Mouse (Mus musculus): ENCODE measurements at regions not wholly inside any gene's neighbourhood (a gene's known extent, or its start where the extent isn't known, plus 50 kb on each side); places are given as distances from the start of the nearest gene placed in this dataset.
A peak's percentile ranks its signal among the peaks of the same experiment; 100 is the strongest.
"Not testable (repeated sequence)": the region's sequence is repeated elsewhere in the genome, so short reads cannot be mapped to it uniquely, and the experiment has no call there.

DNA sequence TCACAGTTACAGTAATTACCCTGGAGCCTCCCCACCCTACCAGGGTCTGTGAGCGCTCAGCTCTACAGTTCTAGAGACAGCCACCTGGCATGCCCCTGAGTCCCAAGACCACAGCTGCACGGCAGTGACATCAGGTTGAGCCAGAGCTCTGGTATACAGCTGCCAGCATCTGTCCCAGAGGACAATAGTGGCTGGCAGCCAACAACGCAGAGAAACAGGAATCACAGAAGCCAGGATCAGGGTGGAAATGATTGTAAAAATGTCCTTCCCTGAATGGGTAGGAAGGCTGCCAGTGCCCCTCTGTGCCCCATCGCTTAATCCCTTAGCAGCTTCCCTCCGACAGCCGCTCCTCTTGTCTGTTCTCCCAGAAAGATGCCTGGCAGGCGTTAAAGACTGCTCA lies 165.3 kb upstream of the Trpc7 start:
- Histone ChIP-seq H3K36me3 (replicated peaks; ENCODE audit: control insufficient read depth, insufficient read depth, low read depth, low read length) (no peaks in the 10 kb centered on the region), H3K27ac (replicated peaks; ENCODE audit: low read depth, low read length) (no peak overlapping the region; the same call in 1 of the 2 replicates), H3K27me3 (ENCODE audit: control insufficient read depth, insufficient read depth, low read length) (no peaks in the 10 kb centered on the region), H3K9me3 (replicated peaks; ENCODE audit: control insufficient read depth, low read length) (no peaks in the 10 kb centered on the region), H3K4me1 (ENCODE audit: control insufficient read depth, insufficient read depth, low read length) (no peaks in the 10 kb centered on the region), H3K4me2 (ENCODE audit: low read depth, low read length) (no peak overlapping the region), H3K9ac (replicated peaks; ENCODE audit: low read length) (no peak overlapping the region), H3K4me3 (ENCODE audit: low read depth, low read length) (no peak overlapping the region)
- DNase-seq (ENCODE audit: low spot score): peak; percentile 14
- no peak for ATAC-seq (replicated peaks; ENCODE audit: insufficient number of reproducible peaks, low FRiP score, low TSS enrichment, low read depth)
- WGBS: 69% methylated on average over 7 of the region's 7 CpGs

- Histone ChIP-seq H3K4me1 (ENCODE audit: control insufficient read depth, insufficient read depth, low read length) (no peaks in the 10 kb centered on the region; the same call in 1 of the 2 replicates), H3K9ac (replicated peaks; ENCODE audit: low read length) (no peak overlapping the region), H3K27ac (replicated peaks; ENCODE audit: low read depth, low read length) (no peak overlapping the region), H3K36me3 (replicated peaks; ENCODE audit: control insufficient read depth, insufficient read depth, low read depth, low read length) (no peaks in the 10 kb centered on the region), H3K4me2 (ENCODE audit: low read depth, low read length) (no peak overlapping the region), H3K4me3 (ENCODE audit: low read depth, low read length) (no peak overlapping the region), H3K9me3 (replicated peaks; ENCODE audit: control insufficient read depth, low read length) (no peaks in the 10 kb centered on the region), H3K27me3 (ENCODE audit: control insufficient read depth, insufficient read depth, low read length) (no peaks in the 10 kb centered on the region)
- 78% methylated on average over 15 of the region's 15 CpGs for WGBS
- ATAC-seq (replicated peaks; ENCODE audit: insufficient number of reproducible peaks, low FRiP score, low TSS enrichment, low read depth) (no peak), DNase-seq (ENCODE audit: low spot score) (no peak)
Measured at GRCm38 (mm10) chr13:57056786-57057185, 161.0 kb upstream of the Trpc7 start.

DNA sequence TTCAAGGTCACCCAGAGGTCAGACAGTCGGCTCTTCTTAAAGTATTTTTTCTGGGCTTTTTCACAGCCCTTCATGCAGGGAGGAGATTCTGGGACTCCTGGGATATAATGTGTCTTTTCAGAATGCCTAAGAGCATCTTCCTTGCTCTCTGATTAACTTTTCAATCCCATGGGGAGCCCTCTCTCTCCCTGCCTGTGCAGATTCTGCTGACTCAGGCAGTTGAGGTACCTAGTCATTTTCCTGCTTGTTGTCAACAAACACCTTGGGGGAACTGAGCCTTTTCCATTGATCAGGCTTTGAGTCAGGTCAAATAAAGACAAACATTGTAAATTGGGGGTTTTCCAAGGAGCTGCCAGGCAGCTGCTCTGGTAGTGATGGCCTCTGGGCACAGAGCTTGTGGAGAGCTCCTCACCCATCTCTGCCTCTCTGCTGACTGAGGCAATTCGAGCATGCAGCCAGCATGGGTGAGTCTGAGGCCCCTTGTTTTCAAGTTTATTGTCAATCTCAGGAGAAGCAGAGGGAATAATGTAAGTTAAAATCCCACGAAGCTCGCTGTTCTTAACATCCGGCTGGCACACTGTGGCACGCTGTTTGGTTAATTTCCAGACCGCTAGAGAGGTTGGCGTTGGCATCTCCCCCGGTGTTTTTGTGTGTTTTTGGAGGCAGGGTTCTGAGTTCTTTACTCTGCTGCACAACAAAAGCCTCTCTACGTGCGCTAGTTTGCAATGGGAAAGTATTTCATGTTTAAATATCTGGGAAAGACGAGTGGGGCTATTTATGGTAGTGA lies 159.8 kb upstream of the Trpc7 start:
- no peaks in the 10 kb centered on the region; the same call in 1 of the 2 replicates for H3K4me1 ChIP-seq (ENCODE audit: control insufficient read depth, insufficient read depth, low read length)
- no peak overlapping the region for H3K4me2 ChIP-seq (ENCODE audit: low read depth, low read length)
- DNase-seq (ENCODE audit: low spot score) (no peak), ATAC-seq (replicated peaks; ENCODE audit: insufficient number of reproducible peaks, low FRiP score, low TSS enrichment, low read depth) (no peak)
- 63% methylated on average over 12 of the region's 12 CpGs for WGBS
- H3K9me3 ChIP-seq (replicated peaks; ENCODE audit: control insufficient read depth, low read length): no peaks in the 10 kb centered on the region
- no peak overlapping the region for H3K9ac ChIP-seq (replicated peaks; ENCODE audit: low read length)
- no peak overlapping the region for H3K4me3 ChIP-seq (ENCODE audit: low read depth, low read length)
- no peak overlapping the region for H3K27ac ChIP-seq (replicated peaks; ENCODE audit: low read depth, low read length)
- H3K27me3 ChIP-seq (ENCODE audit: control insufficient read depth, insufficient read depth, low read length): no peaks in the 10 kb centered on the region
- H3K36me3 ChIP-seq (replicated peaks; ENCODE audit: control insufficient read depth, insufficient read depth, low read depth, low read length): no peaks in the 10 kb centered on the region

DNA sequence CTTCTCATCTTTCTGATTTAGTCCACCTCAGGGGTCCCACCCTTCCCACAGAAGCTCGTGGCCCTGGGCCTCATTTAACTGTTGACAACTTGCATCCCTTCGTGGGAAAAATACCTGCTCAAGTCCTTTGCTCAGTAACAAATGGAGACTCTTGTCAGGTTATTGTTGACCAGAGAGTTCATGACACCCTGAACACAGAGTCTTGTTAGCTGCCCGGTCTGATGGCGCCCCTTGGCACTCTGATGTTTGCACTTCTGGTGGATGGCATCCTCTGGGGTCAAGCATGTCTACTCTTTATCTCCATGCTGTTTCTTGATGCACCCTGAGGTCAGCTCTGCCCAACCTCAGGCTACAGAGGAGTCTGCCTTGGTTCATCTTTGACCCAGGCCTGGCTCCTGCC lies 157.6 kb upstream of the Trpc7 start:
- H3K9me3 ChIP-seq (replicated peaks; ENCODE audit: control insufficient read depth, low read length): no peaks in the 10 kb centered on the region
- 72% methylated on average over 4 of the region's 4 CpGs for WGBS
- DNase-seq (ENCODE audit: low spot score) (no peak), ATAC-seq (replicated peaks; ENCODE audit: insufficient number of reproducible peaks, low FRiP score, low TSS enrichment, low read depth) (no peak)
- H3K27ac ChIP-seq (replicated peaks; ENCODE audit: low read depth, low read length): no peak overlapping the region
- no peak overlapping the region for H3K9ac ChIP-seq (replicated peaks; ENCODE audit: low read length)
- H3K4me1 ChIP-seq (ENCODE audit: control insufficient read depth, insufficient read depth, low read length): no peaks in the 10 kb centered on the region; the same call in 1 of the 2 replicates
- no peaks in the 10 kb centered on the region for H3K36me3 ChIP-seq (replicated peaks; ENCODE audit: control insufficient read depth, insufficient read depth, low read depth, low read length)
- H3K27me3 ChIP-seq (ENCODE audit: control insufficient read depth, insufficient read depth, low read length): no peaks in the 10 kb centered on the region
- H3K4me3 ChIP-seq (ENCODE audit: low read depth, low read length): no peak overlapping the region
- H3K4me2 ChIP-seq (ENCODE audit: low read depth, low read length): no peak overlapping the region

DNA sequence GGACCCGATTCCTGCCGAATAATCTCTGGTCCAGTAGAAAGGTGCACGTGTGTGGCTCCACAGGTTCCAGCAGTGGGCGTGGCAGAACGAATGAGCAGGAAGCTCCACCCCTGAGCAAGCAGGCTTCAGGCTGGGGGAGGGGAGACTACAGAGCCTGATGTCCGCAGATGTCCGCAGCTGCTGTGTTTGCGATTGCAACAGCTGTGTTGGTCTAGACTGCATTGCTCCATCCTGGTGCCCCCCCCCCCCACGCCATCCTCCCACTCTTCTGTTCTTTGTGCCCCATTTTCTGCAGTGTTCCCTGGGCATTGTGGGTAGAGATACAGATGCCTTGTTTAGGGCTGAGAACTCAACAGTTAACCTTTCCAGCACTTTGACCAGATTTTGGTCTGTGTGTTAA lies 150.3 kb upstream of the Trpc7 start:
- H3K4me3 ChIP-seq (ENCODE audit: low read depth, low read length); H3K4me1 ChIP-seq (ENCODE audit: control insufficient read depth, insufficient read depth, low read length); H3K36me3 ChIP-seq (replicated peaks; ENCODE audit: control insufficient read depth, insufficient read depth, low read depth, low read length); H3K27me3 ChIP-seq (ENCODE audit: control insufficient read depth, insufficient read depth, low read length); H3K4me2 ChIP-seq (ENCODE audit: low read depth, low read length); H3K27ac ChIP-seq (replicated peaks; ENCODE audit: low read depth, low read length); DNase-seq (ENCODE audit: low spot score); H3K9me3 ChIP-seq (replicated peaks; ENCODE audit: control insufficient read depth, low read length); ATAC-seq (replicated peaks; ENCODE audit: insufficient number of reproducible peaks, low FRiP score, low TSS enrichment, low read depth); H3K9ac ChIP-seq (replicated peaks; ENCODE audit: low read length): not testable (repeated sequence)
- 22% methylated on average over 7 of the region's 9 CpGs for WGBS

- Histone ChIP-seq H3K27me3 (ENCODE audit: control insufficient read depth, insufficient read depth, low read length) (no peaks in the 10 kb centered on the region), H3K4me3 (ENCODE audit: low read depth, low read length) (no peak overlapping the region), H3K4me1 (ENCODE audit: control insufficient read depth, insufficient read depth, low read length) (no peaks in the 10 kb centered on the region), H3K36me3 (replicated peaks; ENCODE audit: control insufficient read depth, insufficient read depth, low read depth, low read length) (no peaks in the 10 kb centered on the region), H3K4me2 (ENCODE audit: low read depth, low read length) (no peak overlapping the region), H3K27ac (replicated peaks; ENCODE audit: low read depth, low read length) (no peak overlapping the region), H3K9ac (replicated peaks; ENCODE audit: low read length) (no peak overlapping the region), H3K9me3 (replicated peaks; ENCODE audit: control insufficient read depth, low read length) (no peaks in the 10 kb centered on the region)
- no peak for DNase-seq (ENCODE audit: low spot score)
- 90% methylated on average over 8 of the region's 8 CpGs for WGBS
- ATAC-seq (replicated peaks; ENCODE audit: insufficient number of reproducible peaks, low FRiP score, low TSS enrichment, low read depth): no peak
Measured at GRCm38 (mm10) chr13:57044455-57044854, 148.7 kb upstream of the Trpc7 start.

- no peaks in the 10 kb centered on the region for H3K27me3 ChIP-seq (ENCODE audit: control insufficient read depth, insufficient read depth, low read length)
- H3K36me3 ChIP-seq (replicated peaks; ENCODE audit: control insufficient read depth, insufficient read depth, low read depth, low read length): no peaks in the 10 kb centered on the region
- H3K4me2 ChIP-seq (ENCODE audit: low read depth, low read length): no peak overlapping the region
- 78% methylated on average over 15 of the region's 15 CpGs for WGBS
- ATAC-seq (replicated peaks; ENCODE audit: insufficient number of reproducible peaks, low FRiP score, low TSS enrichment, low read depth) (no peak), DNase-seq (ENCODE audit: low spot score) (no peak)
- no peak overlapping the region for H3K27ac ChIP-seq (replicated peaks; ENCODE audit: low read depth, low read length)
- H3K4me3 ChIP-seq (ENCODE audit: low read depth, low read length): no peak overlapping the region
- no peak overlapping the region for H3K9ac ChIP-seq (replicated peaks; ENCODE audit: low read length)
- no peaks in the 10 kb centered on the region for H3K9me3 ChIP-seq (replicated peaks; ENCODE audit: control insufficient read depth, low read length)
- no peaks in the 10 kb centered on the region for H3K4me1 ChIP-seq (ENCODE audit: control insufficient read depth, insufficient read depth, low read length)
Measured at GRCm38 (mm10) chr13:57043316-57043974, 147.7 kb upstream of the Trpc7 start.

DNA sequence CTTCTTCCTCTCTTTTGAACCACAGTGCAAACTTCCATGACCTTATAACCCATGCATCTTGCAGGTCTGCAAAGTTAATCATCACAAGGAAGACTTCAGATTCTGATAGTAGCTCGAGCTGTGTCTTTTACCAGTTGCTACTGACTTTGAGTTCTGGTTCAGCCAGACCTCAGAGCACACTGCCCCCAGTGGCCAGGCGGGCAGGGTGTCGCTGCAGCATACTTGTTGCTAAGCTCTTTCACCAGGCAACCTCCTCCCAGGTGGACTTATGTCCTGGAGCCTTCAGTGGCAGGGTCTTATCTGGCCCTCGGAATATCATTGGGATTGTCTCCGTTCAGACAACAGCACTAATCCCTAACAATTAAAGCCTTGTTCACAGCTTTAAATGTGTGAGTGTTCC lies 146.7 kb upstream of the Trpc7 start:
- no peak overlapping the region for H3K4me2 ChIP-seq (ENCODE audit: low read depth, low read length)
- WGBS: 69% methylated on average over 5 of the region's 5 CpGs
- no peak for ATAC-seq (replicated peaks; ENCODE audit: insufficient number of reproducible peaks, low FRiP score, low TSS enrichment, low read depth)

More for the DNA sequence above, 146.7 kb upstream of the Trpc7 start:
- H3K9me3 ChIP-seq (replicated peaks; ENCODE audit: control insufficient read depth, low read length): no peaks in the 10 kb centered on the region
- H3K27me3 ChIP-seq (ENCODE audit: control insufficient read depth, insufficient read depth, low read length): no peaks in the 10 kb centered on the region
- H3K27ac ChIP-seq (replicated peaks; ENCODE audit: low read depth, low read length): no peak overlapping the region
- H3K4me3 ChIP-seq (ENCODE audit: low read depth, low read length): no peak overlapping the region
- peak; percentile 30 for DNase-seq (ENCODE audit: low spot score)
- H3K9ac ChIP-seq (replicated peaks; ENCODE audit: low read length): no peak overlapping the region
- H3K36me3 ChIP-seq (replicated peaks; ENCODE audit: control insufficient read depth, insufficient read depth, low read depth, low read length): no peaks in the 10 kb centered on the region
- H3K4me1 ChIP-seq (ENCODE audit: control insufficient read depth, insufficient read depth, low read length): no peaks in the 10 kb centered on the region
